Mouse (Mus musculus) spleen, adult 2 months (tissue): ENCODE results near the gene St6galnac1.

Experiments used
- CTCF ChIP-seq: fragments of 200-500 bp; IDR thresholded peaks from 2 replicates; pipeline ENCODE4 v1.5.1; 2011; ENCODE audit warnings: mild to moderate bottlenecking, inconsistent platforms; ENCODE audit not compliant: insufficient read depth, insufficient read length, insufficient replicate concordance; ENCODE audit errors: extremely low read depth
- POLR2A ChIP-seq: fragments of 200-500 bp; IDR thresholded peaks from 2 replicates; pipeline ENCODE4 v1.6.1; 2011; ENCODE audit warnings: low read depth, low read length, inconsistent platforms

GRCm38 (mm10) chr11:116814076-116814883, 39.0 kb upstream of the St6galnac1 start:
- TF ChIP-seq CTCF (no peak), POLR2A (no peak)
